Mouse (Mus musculus): ENCODE data around the gene Adcy10. TPM values are rescaled to one million over a fixed set of nuclear protein-coding genes. Genes with fewer than 3 reads are reported as not detected.

Adcy10 gene
- total RNA-seq (2014; rRNA removed) (0.31 TPM in 1 of 2 replicates, not detected in the other), polyA plus RNA-seq (2015; fragmentation: Nextera tagmentation; extraction: Ambion mirVana) (0.10 TPM in 1 of 2 replicates, not detected in the other)

- H3K9me3 ChIP-seq (ENCODE audit: low read length) = no peaks in the 10 kb centered on the region
- H3K27me3 ChIP-seq (ENCODE audit: insufficient read depth, low read length) = no peaks in the 10 kb centered on the region
- peaks cover 13% of the 10 kb centered on the region for H3K36me3 ChIP-seq (ENCODE audit: insufficient read depth)
- no peak for TF ChIP-seq CTCF (IDR thresholded peaks at IDR 0.05; ENCODE audit: low read depth)
- H3K27ac ChIP-seq (ENCODE audit: low read depth, low read length) = no peak within 1 kb of the TSS
- WGBS = 95% methylated on average over 8 of the region's 8 CpGs
- ATAC-seq (no peak), DNase-seq (no peak)
- H3K4me3 ChIP-seq (ENCODE audit: low read depth, low read length) = no peak within 1 kb of the TSS
- H3K9ac ChIP-seq = no peak within 1 kb of the TSS
- H3K4me2 ChIP-seq (ENCODE audit: low read depth) = no peak within 1 kb of the TSS
- no peaks in the 10 kb centered on the region for H3K4me1 ChIP-seq (ENCODE audit: insufficient read depth)
These were observed at the start of gene Adcy10 for GRCm38 (mm10) chr1:165484688-165485233. Gene Adcy10, plus strand, starts transcription at chr1:165485183.

GRCm38 (mm10) chr1:165438289-165439021, 46.5 kb upstream of the Adcy10 start:
- Histone ChIP-seq H3K4me1 (ENCODE audit: insufficient read depth) (no peaks in the 10 kb centered on the region), H3K27me3 (ENCODE audit: insufficient read depth, low read length) (no peaks in the 10 kb centered on the region), H3K4me3 (ENCODE audit: low read depth, low read length) (no peak overlapping the region), H3K9ac (no peak overlapping the region), H3K4me2 (ENCODE audit: low read depth) (no peak overlapping the region), H3K27ac (ENCODE audit: low read depth, low read length) (no peak overlapping the region), H3K9me3 (ENCODE audit: low read length) (no peaks in the 10 kb centered on the region), H3K36me3 (ENCODE audit: insufficient read depth) (no peaks in the 10 kb centered on the region)
- WGBS = 93% methylated on average over 1 of the region's 1 CpGs
- ATAC-seq (no peak), DNase-seq (no peak)
- TF ChIP-seq CTCF (IDR thresholded peaks at IDR 0.05; ENCODE audit: low read depth) = no peak

DNA sequence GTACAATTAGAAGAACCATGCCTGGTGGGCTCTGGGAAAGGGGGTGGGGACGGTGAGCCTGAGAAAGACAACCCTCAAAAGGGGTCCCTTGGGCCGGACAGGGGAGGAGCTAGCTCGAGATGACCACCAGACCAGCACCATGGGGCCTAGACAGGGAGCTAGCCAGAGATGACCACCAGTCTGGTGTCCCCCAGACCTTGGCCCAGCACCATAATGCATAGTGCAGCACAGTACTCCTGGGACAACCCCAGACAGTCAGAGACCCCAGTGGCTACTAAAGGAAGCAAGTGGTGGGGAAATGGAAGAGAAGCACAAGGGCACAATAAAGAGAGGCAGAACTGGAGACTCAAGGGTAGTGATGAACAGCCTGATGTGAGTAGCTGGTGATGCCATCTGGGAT, 44.2 kb upstream of the Adcy10 start:
- H3K27me3 ChIP-seq (ENCODE audit: insufficient read depth, low read length) = no peaks in the 10 kb centered on the region
- H3K4me2 ChIP-seq (ENCODE audit: low read depth) = no peak overlapping the region
- no peaks in the 10 kb centered on the region for H3K4me1 ChIP-seq (ENCODE audit: insufficient read depth)
- WGBS = 83% methylated on average over 3 of the region's 3 CpGs
- no peak overlapping the region for H3K9ac ChIP-seq
- ATAC-seq = no peak
- TF ChIP-seq CTCF (IDR thresholded peaks at IDR 0.05; ENCODE audit: low read depth) = no peak
- H3K36me3 ChIP-seq (ENCODE audit: insufficient read depth) = no peaks in the 10 kb centered on the region
- no peak overlapping the region for H3K27ac ChIP-seq (ENCODE audit: low read depth, low read length)
- H3K4me3 ChIP-seq (ENCODE audit: low read depth, low read length) = no peak overlapping the region
- DNase-seq = no peak
- no peaks in the 10 kb centered on the region for H3K9me3 ChIP-seq (ENCODE audit: low read length)

DNA sequence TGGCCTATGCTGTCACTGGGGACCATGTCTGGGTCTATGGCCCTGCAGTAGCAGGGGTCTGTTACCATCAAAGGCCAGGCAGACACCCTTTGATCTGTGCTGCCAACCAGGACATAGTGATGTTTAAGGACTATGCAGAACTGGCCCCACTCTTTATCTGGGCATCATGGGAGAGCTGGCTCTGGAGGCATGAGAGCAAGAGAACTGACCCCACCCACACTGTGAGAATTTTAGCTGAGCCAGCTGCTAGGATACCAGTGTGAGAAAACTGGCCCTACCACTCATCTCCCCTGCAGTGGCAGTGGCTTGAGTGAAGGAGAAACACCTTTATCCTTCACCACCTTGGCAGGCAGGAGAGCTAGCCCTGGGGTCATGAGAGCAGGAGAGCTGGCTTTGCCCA, 43.8 kb upstream of the Adcy10 start:
- H3K36me3 ChIP-seq (ENCODE audit: insufficient read depth) = no peaks in the 10 kb centered on the region
- no peaks in the 10 kb centered on the region for H3K9me3 ChIP-seq (ENCODE audit: low read length)
- H3K27ac ChIP-seq (ENCODE audit: low read depth, low read length) = no peak overlapping the region
- H3K4me3 ChIP-seq (ENCODE audit: low read depth, low read length) = no peak overlapping the region
- DNase-seq (no peak), ATAC-seq (no peak)
- no peak overlapping the region for H3K4me2 ChIP-seq (ENCODE audit: low read depth)
- no peaks in the 10 kb centered on the region for H3K4me1 ChIP-seq (ENCODE audit: insufficient read depth)
- no peak overlapping the region for H3K9ac ChIP-seq
- H3K27me3 ChIP-seq (ENCODE audit: insufficient read depth, low read length) = no peaks in the 10 kb centered on the region
- TF ChIP-seq CTCF (IDR thresholded peaks at IDR 0.05; ENCODE audit: low read depth) = no peak

DNA sequence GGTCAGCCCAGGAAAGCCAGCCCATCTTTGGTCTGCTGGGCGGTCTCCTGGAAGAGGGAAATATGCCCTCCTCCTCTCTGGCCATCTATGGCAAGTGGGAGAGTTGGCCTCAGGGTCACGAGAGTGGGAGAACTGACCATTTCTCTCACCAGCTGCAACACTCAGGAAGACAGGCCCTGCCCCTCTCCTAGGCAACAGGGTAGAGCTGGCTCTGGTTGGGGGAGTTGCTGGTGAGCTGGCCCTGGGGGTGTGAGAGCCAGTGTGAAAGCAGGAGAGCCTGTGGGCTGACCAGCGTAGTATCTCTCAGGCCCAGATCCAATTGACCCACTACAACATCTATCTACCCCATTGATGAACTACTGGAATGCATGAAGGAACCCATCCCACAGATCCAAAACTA, 43.3 kb upstream of the Adcy10 start:
- H3K4me3 ChIP-seq (ENCODE audit: low read depth, low read length) = no peak overlapping the region
- no peak overlapping the region for H3K9ac ChIP-seq
- H3K27ac ChIP-seq (ENCODE audit: low read depth, low read length) = no peak overlapping the region
- no peaks in the 10 kb centered on the region for H3K9me3 ChIP-seq (ENCODE audit: low read length)
- TF ChIP-seq CTCF (IDR thresholded peaks at IDR 0.05; ENCODE audit: low read depth) = no peak
- H3K4me2 ChIP-seq (ENCODE audit: low read depth) = no peak overlapping the region
- H3K36me3 ChIP-seq (ENCODE audit: insufficient read depth) = no peaks in the 10 kb centered on the region
- 86% methylated on average over 3 of the region's 3 CpGs for WGBS
- H3K27me3 ChIP-seq (ENCODE audit: insufficient read depth, low read length) = no peaks in the 10 kb centered on the region
- no peak for ATAC-seq
- H3K4me1 ChIP-seq (ENCODE audit: insufficient read depth) = no peaks in the 10 kb centered on the region
- DNase-seq = no peak

DNA sequence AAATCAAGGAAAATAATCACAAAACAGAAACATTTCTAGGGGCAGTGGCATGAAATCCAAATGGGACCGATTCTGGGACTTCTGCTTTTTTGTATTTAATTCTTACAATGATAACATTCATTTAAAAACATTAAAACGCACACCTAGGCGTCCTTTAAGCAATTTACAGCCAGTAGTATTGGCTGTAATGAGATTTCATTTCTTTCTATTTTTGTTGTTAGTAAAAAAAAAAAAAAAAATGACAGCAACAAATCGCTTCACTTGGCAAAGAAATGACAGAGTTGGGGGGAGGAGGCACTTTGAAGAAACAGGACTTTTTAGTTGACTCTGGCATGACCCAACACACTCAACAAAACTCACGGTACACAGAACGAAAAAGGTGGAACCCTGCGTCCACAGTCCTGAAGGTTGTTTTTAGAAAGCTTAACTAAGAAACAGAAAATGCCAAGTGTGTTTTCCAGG, 25.9 kb upstream of the Adcy10 start:
- peak overlapping the region; percentile 87 for H3K9ac ChIP-seq
- H3K4me2 ChIP-seq (ENCODE audit: low read depth) = peak overlapping the region; percentile 95
- no peaks in the 10 kb centered on the region for H3K27me3 ChIP-seq (ENCODE audit: insufficient read depth, low read length)
- no peak for TF ChIP-seq CTCF (IDR thresholded peaks at IDR 0.05; ENCODE audit: low read depth)
- H3K9me3 ChIP-seq (ENCODE audit: low read length) = no peaks in the 10 kb centered on the region
- WGBS = 20% methylated on average over 7 of the region's 7 CpGs
- H3K36me3 ChIP-seq (ENCODE audit: insufficient read depth) = no peaks in the 10 kb centered on the region
- ATAC-seq (no peak), DNase-seq (peak; percentile 2)
- H3K4me1 ChIP-seq (ENCODE audit: insufficient read depth) = peaks cover 12% of the 10 kb centered on the region
- H3K27ac ChIP-seq (ENCODE audit: low read depth, low read length) = no peak overlapping the region
- H3K4me3 ChIP-seq (ENCODE audit: low read depth, low read length) = peak overlapping the region; percentile 93

DNA sequence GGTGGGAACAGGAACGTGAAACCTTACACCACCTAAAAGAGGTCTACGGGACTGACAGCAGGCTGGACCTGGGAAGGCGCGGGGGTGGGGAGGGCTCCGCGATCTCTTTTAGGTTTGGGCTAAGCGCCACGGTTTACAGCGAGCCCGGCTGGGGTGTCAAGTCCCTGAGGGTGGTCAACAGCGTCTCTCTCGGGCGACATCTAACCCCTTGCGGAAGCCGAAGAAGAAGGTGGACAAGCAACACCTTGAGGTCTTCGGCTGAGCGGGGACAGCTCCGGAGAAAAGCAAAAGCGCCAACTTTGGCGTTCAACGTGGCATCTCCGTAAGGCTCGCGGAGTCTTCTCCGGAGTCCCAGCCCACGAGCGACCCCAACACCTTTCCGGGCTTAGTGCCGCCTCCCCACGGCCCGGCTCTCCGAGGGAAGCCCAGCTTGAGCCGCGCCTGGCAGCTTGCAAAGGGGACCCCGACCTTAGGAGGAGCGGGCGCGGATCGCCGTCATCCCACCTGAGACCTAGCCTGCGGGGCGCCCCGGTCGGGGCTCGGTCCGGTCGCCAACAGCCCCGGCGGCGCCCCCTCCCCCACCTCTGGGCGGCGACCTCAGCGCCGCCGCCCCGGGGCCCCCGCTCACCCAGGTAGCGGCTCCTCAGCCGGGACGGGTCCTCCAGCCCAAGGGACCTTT, 25.3 kb upstream of the Adcy10 start:
- Histone ChIP-seq H3K4me2 (ENCODE audit: low read depth) (peak overlapping the region; percentile 95), H3K36me3 (ENCODE audit: insufficient read depth) (no peaks in the 10 kb centered on the region), H3K4me1 (ENCODE audit: insufficient read depth) (peaks cover 12% of the 10 kb centered on the region), H3K27ac (ENCODE audit: low read depth, low read length) (peak overlapping the region; percentile 96), H3K4me3 (ENCODE audit: low read depth, low read length) (peak overlapping the region; percentile 93), H3K9ac (peak overlapping the region; percentile 87), H3K27me3 (ENCODE audit: insufficient read depth, low read length) (no peaks in the 10 kb centered on the region), H3K9me3 (ENCODE audit: low read length) (no peaks in the 10 kb centered on the region)
- peak; percentile 1; the same call in 1 of the 2 replicates for TF ChIP-seq CTCF (IDR thresholded peaks at IDR 0.05; ENCODE audit: low read depth)
- ATAC-seq (no peak), DNase-seq (peak; percentile 38)
- WGBS = 3% methylated on average over 57 of the region's 60 CpGs
